Mouse (Mus musculus) lung, adult 2 months (tissue): ENCODE measurements around the gene Igsf21.

Source experiments
- CTCF ChIP-seq: fragments of 200-500 bp; IDR thresholded peaks from 2 replicates; pipeline ENCODE4 v1.5.1; 2011; ENCODE audit warnings: mild to moderate bottlenecking, low read length, control low read depth; ENCODE audit not compliant: insufficient read depth
- POLR2A ChIP-seq: fragments of 200-500 bp; IDR thresholded peaks from 2 replicates; pipeline ENCODE4 v1.6.1; 2011; ENCODE audit warnings: low read depth, mild to moderate bottlenecking, control low read depth, low read length, borderline replicate concordance; ENCODE audit errors: extremely low read depth

DNA sequence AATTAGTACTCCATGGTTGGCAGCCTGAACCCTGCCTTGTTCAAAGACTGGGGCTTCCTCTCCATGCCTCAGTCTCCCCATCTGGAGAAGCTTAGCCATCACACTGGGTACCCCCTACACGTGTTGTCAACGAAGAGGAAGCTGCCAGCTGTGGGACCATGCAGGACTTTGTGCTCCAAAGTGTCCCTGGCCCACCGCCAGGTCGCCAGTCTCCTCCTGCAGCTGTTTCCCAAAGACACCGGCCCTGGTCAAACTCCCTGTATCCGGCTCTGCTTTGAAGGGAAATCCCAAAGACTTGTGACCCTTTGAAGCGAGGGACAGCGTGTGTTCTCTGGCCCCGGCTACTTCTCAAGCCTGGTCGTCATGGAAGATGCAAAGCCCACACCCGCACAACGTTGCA lies 23.5 kb downstream of the Igsf21 start:
- no peak for TF ChIP-seq POLR2A
- no peak for TF ChIP-seq CTCF
